Mouse (Mus musculus) midbrain, postnatal 0 days (tissue): Measurements from ENCODE around the gene Fam32a. TPM values are rescaled to one million over a fixed set of nuclear protein-coding genes. Genes with fewer than 3 reads are reported as not detected.

ENCODE experiments used
- ATAC-seq: fragments of 200-750 bp; cut with Nextera tagmentation; 2 replicates; pipeline ENCODE4 v1.8.0; 2017; ENCODE audit warnings: moderate number of reproducible peaks, mild to moderate bottlenecking, moderate TSS enrichment, moderate library complexity; ENCODE audit not compliant: low FRiP score
- DNase-seq: peaks from one replicate; pipeline ENCODE4 v3.0.0-alpha.2; 2015; ENCODE audit warnings: low spot score
- H3K27ac ChIP-seq: fragments of 300-500 bp; sonication (generic); 2 replicates; pipeline ENCODE4 v1.5.1; 2014; ENCODE audit warnings: low read depth, mild to moderate bottlenecking, low read length, mixed read lengths
- H3K27me3 ChIP-seq: fragments of 300-500 bp; sonication (generic); 2 replicates; pipeline ENCODE4 v1.6.1; 2014; ENCODE audit warnings: low read length, control low read depth, mixed read lengths; ENCODE audit not compliant: insufficient read depth
- H3K36me3 ChIP-seq: fragments of 300-500 bp; sonication (generic); 2 replicates; pipeline ENCODE4 v1.6.1; 2014; ENCODE audit warnings: low read length, control low read depth, mixed read lengths; ENCODE audit not compliant: insufficient read depth
- H3K4me1 ChIP-seq: fragments of 300-500 bp; sonication (generic); 2 replicates; pipeline ENCODE4 v1.6.1; 2014; ENCODE audit warnings: mild to moderate bottlenecking, control low read depth, antibody characterized with exemption, low read length, mixed read lengths; ENCODE audit not compliant: insufficient read depth
- H3K4me2 ChIP-seq: fragments of 300-500 bp; sonication (generic); 2 replicates; pipeline ENCODE4 v1.6.1; 2014; ENCODE audit warnings: low read depth, mild to moderate bottlenecking, low read length, mixed read lengths; ENCODE audit not compliant: poor library complexity, severe bottlenecking
- H3K4me3 ChIP-seq: fragments of 300-500 bp; sonication (generic); 2 replicates; pipeline ENCODE4 v1.5.1; 2014; ENCODE audit warnings: low read depth, mild to moderate bottlenecking, low read length, moderate library complexity
- H3K9ac ChIP-seq: fragments of 300-500 bp; sonication (generic); replicated peaks from 2 replicates; pipeline ENCODE4 v1.6.1; 2014; ENCODE audit warnings: mild to moderate bottlenecking, low read length, moderate library complexity, mixed read lengths; ENCODE audit not compliant: poor library complexity, severe bottlenecking
- H3K9me3 ChIP-seq: fragments of 300-500 bp; sonication (generic); 2 replicates; pipeline ENCODE4 v1.6.1; 2016; ENCODE audit warnings: low read length, control low read depth
- CTCF ChIP-seq: IDR thresholded peaks from 2 replicates; pipeline ENCODE4 v1.5.1; 2016; ENCODE audit warnings: antibody characterized with exemption, mild to moderate bottlenecking
- WGBS: fragments of 180-500 bp; shearing (Covaris S2); extraction: QIAGEN DNeasy Blood & Tissue Kit; methylation state at CpG from one replicate; pipeline ENCODE4 v1.1.7; 2014; 5-methylcytosine and 5-hydroxymethylcytosine counted together
- polyA plus RNA-seq: library from polyadenylated mRNA; unstranded; fragments of >200 nt; fragmentation: Nextera tagmentation; extraction: Ambion mirVana; gene quantifications from 2 replicates; pipeline ENCODE4 v1.2.1, GENCODE M21; 2015
- total RNA-seq: library from RNA; depleted of rRNA; stranded (reverse); fragments of >200 nt; gene quantifications from 2 replicates; pipeline ENCODE4 v1.2.3, GENCODE M21; 2014

The Fam32a gene
- total and polyA plus RNA-seq, 2 experiments from 2014 or later, result 92.5 to 113 TPM

DNA sequence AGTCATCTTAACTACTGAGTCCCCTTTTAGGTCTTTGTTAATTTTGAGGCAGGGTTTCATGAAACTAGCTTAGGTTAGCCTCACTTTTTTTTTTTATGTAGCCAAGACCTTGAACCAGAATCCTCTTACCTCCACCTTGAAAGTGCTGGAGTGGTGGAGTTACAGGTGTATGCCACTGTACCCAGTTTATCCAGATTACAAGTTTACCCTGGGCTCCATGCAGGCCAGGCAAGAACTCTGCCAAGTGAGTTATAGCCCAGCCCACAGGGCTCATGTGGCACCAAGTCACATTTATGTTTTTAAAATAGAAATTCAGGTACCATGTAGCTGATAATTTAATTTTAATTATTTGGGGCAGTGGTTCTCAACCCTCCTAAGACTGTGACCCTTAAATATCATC is 41.9 kb downstream of the Fam32a start:
- no peak overlapping the region for H3K27ac ChIP-seq
- no peak for ATAC-seq
- no peaks in the 10 kb centered on the region for H3K36me3 ChIP-seq
- no peaks in the 10 kb centered on the region for H3K27me3 ChIP-seq
- no peak for TF ChIP-seq CTCF
- no peak for DNase-seq
- no peak overlapping the region for H3K4me2 ChIP-seq
- no peak overlapping the region for H3K9ac ChIP-seq
- no peaks in the 10 kb centered on the region for H3K9me3 ChIP-seq
- H3K4me3 ChIP-seq, result no peak overlapping the region
- no peaks in the 10 kb centered on the region for H3K4me1 ChIP-seq

DNA sequence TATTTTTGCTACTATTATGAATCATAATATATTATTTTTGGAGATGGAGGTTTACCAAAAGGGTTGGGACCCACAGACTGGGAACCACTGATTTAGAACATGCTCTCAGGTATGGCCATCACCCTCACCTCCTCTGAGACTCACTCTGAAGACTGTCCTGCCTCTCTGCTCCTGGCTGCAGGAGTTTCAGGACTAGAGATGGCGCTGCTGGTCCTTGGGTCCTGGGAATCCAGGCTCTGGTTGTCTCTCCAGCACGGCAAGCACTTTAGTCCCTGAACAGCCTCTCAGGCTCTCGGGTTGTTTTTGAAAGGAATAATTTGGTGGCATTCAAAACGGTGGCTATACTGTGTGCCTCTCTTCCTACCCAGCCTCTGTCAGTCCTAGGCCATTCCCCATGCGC is 42.3 kb downstream of the Fam32a start:
- peak; percentile 47; the same call in 1 of the 2 replicates for TF ChIP-seq CTCF
- Histone ChIP-seq H3K27ac (no peak overlapping the region), H3K4me3 (no peak overlapping the region), H3K27me3 (no peaks in the 10 kb centered on the region), H3K9ac (no peak overlapping the region), H3K4me2 (no peak overlapping the region), H3K36me3 (no peaks in the 10 kb centered on the region), H3K4me1 (no peaks in the 10 kb centered on the region), H3K9me3 (no peaks in the 10 kb centered on the region)
- ATAC-seq (no peak), DNase-seq (no peak)
- WGBS, result 51% methylated on average over 5 of the region's 5 CpGs

DNA sequence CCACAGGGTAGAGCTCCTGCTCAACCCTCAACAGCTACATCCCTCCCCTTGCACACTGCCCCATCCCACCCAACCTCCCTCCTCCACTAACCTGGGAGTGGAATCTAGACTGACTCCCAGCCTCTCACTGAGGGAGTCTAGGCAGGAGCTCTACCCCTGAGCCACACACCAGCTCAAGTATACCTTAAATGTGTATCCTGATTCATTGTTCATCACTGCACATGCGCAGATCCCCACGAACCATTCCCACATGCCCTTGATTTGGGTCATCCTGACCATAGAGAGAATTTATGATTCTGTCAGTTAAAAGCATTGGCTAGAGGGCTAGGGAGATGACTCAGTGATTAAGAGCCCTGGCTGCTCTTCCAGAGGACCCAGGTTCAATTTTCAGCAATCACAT is 43.2 kb downstream of the Fam32a start:
- H3K27me3 ChIP-seq, result no peaks in the 10 kb centered on the region
- H3K27ac ChIP-seq, result no peak overlapping the region
- no peak for TF ChIP-seq CTCF
- DNase-seq (no peak), ATAC-seq (no peak)
- no peak overlapping the region for H3K4me2 ChIP-seq
- WGBS, result 97% methylated on average over 2 of the region's 2 CpGs
- no peaks in the 10 kb centered on the region for H3K9me3 ChIP-seq
- no peaks in the 10 kb centered on the region for H3K36me3 ChIP-seq
- no peaks in the 10 kb centered on the region for H3K4me1 ChIP-seq
- no peak overlapping the region for H3K4me3 ChIP-seq
- H3K9ac ChIP-seq, result no peak overlapping the region

DNA sequence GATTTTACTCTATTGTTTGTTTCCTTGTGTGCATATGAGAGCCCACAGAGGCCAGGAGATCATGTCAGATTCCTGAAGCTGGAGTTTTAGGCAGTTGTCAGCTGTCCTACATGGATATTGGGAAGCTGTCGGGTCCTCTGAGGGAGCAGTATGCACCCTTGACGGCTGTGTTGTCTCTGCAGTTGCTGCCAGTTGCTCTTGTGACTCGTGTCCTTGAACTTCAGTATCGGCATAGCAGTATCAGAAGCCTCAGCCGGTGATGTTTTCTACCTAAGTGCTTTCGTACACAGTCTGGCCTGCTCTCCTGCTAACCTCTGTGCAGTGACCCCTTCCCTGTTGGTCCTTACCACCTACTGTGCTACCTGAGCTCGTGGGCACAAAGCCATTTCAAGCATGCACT is 43.9 kb downstream of the Fam32a start:
- WGBS, result 76% methylated on average over 7 of the region's 7 CpGs

DNA sequence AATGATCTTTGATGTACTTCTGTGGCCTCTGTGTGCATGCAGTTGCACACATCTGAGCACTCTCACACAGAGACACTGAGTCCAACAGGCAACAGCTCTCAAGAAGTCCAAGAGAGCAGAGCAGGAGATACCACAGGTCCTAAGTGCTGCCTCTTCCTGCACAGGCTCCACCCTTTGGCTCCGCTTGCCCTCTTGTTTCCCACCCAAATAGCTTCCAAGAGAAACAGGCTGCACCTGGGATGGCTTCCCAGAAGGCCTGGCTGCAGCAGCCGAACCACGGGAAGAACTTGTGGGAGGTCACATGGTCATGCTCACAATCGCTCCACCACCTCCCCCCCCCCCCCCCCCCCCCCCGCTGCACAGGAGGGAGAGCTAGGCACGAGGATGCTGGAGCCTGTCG is 45.8 kb downstream of the Fam32a start:
- H3K27me3 ChIP-seq, result no peaks in the 10 kb centered on the region
- no peak overlapping the region for H3K9ac ChIP-seq
- no peak overlapping the region for H3K27ac ChIP-seq
- no peak overlapping the region for H3K4me2 ChIP-seq
- H3K36me3 ChIP-seq, result no peaks in the 10 kb centered on the region
- WGBS, result 78% methylated on average over 5 of the region's 7 CpGs
- no peaks in the 10 kb centered on the region for H3K4me1 ChIP-seq
- no peak for TF ChIP-seq CTCF
- DNase-seq (no peak), ATAC-seq (no peak)
- no peak overlapping the region for H3K4me3 ChIP-seq
- H3K9me3 ChIP-seq, result no peaks in the 10 kb centered on the region

More for the DNA sequence above, 43.9 kb downstream of the Fam32a start:
- no peak for TF ChIP-seq CTCF
- H3K4me3 ChIP-seq, result no peak overlapping the region
- no peaks in the 10 kb centered on the region for H3K36me3 ChIP-seq
- no peak overlapping the region for H3K9ac ChIP-seq
- H3K27me3 ChIP-seq, result no peaks in the 10 kb centered on the region
- H3K9me3 ChIP-seq, result no peaks in the 10 kb centered on the region
- DNase-seq (no peak), ATAC-seq (no peak)
- H3K4me1 ChIP-seq, result no peaks in the 10 kb centered on the region
- H3K4me2 ChIP-seq, result no peak overlapping the region
- H3K27ac ChIP-seq, result no peak overlapping the region

DNA sequence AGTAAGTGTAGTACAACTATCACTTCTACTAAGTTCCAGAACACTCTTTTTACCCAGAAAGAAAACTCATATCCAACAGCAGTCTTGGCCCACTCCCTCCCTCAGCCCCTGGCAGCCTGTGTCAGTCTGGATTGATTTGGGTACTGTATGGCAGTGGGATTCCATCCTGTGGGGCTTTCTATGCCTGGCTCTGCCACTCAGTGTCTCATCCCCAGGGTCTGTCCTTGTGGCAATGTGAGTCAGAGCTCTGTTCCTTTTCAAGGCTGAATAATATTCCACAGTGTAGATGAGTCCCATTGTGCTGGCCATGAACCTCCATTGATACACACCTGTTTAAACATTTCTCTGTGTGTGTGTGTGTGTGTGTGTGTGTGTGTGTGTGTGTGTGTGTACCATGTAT is 47.1 kb downstream of the Fam32a start:
- H3K27me3 ChIP-seq, result no peaks in the 10 kb centered on the region
- H3K4me1 ChIP-seq, result no peaks in the 10 kb centered on the region
- H3K27ac ChIP-seq, result no peak overlapping the region
- H3K9me3 ChIP-seq, result no peaks in the 10 kb centered on the region
- TF ChIP-seq CTCF, result no peak
- H3K9ac ChIP-seq, result no peak overlapping the region
- DNase-seq, result no peak
- H3K4me3 ChIP-seq, result no peak overlapping the region
- no peak overlapping the region for H3K4me2 ChIP-seq
- no peaks in the 10 kb centered on the region for H3K36me3 ChIP-seq
- no peak for ATAC-seq

DNA sequence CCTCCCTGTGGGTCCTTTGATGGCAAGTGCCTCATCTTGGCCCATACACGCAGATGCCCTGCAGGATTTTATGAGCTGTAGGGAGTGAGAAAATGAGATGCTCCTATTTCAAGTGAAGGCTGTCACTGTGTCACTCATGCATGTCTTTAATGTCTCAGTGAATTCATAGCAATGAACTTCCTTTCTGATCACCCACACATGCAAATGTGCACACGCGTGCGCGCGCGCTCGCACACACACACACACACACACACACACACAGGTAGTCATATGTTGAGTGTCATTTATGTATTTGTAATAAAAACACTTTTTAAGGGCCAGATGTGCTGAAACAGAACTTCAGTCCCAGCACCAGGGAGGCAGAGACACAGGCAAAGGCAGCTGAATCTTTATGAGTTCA is 47.6 kb downstream of the Fam32a start:
- H3K9me3 ChIP-seq, result no peaks in the 10 kb centered on the region
- no peaks in the 10 kb centered on the region for H3K4me1 ChIP-seq
- no peaks in the 10 kb centered on the region for H3K27me3 ChIP-seq
- H3K9ac ChIP-seq, result no peak overlapping the region
- no peak overlapping the region for H3K4me2 ChIP-seq
- H3K4me3 ChIP-seq, result no peak overlapping the region
- WGBS, result 96% methylated on average over 8 of the region's 8 CpGs
- TF ChIP-seq CTCF, result no peak
- DNase-seq, result no peak
- H3K27ac ChIP-seq, result no peak overlapping the region
- no peak for ATAC-seq
- no peaks in the 10 kb centered on the region for H3K36me3 ChIP-seq
